Mouse (Mus musculus) fibroblast of lung, adult 2 months (primary cell): ENCODE measurements around the gene Prx.

Experiments used
- DNase-seq: peaks from one replicate; pipeline ENCODE4 v3.0.0-alpha.2; 2011; ENCODE audit warnings: low read depth

Gene Prx

GRCm38 (mm10) chr7:27523805-27524204 is 24.7 kb downstream of the Prx start:
- DNase-seq, result no peak

- DNase-seq, result peak; percentile 48
Observed at GRCm38 (mm10) chr7:27526039-27526827, 27.1 kb downstream of the Prx start.

GRCm38 (mm10) chr7:27529070-27529469 is 29.9 kb downstream of the Prx start:
- DNase-seq, result no peak

GRCm38 (mm10) chr7:27530937-27531336 is 31.8 kb downstream of the Prx start:
- DNase-seq, result no peak

- DNase-seq, result no peak
Observed at GRCm38 (mm10) chr7:27531707-27532106, 32.6 kb downstream of the Prx start.

- no peak for DNase-seq
Observed at GRCm38 (mm10) chr7:27532480-27533050, 33.4 kb downstream of the Prx start.

- no peak for DNase-seq
Observed at GRCm38 (mm10) chr7:27535386-27535785, 36.3 kb downstream of the Prx start.

GRCm38 (mm10) chr7:27536618-27537017 is 37.5 kb downstream of the Prx start:
- no peak for DNase-seq

- DNase-seq, result no peak
Observed at GRCm38 (mm10) chr7:27537998-27538397, 38.9 kb downstream of the Prx start.

GRCm38 (mm10) chr7:27538797-27539196 is 39.7 kb downstream of the Prx start:
- no peak for DNase-seq

- DNase-seq, result no peak
Observed at GRCm38 (mm10) chr7:27540521-27540920, 41.4 kb downstream of the Prx start.

- DNase-seq, result no peak
Observed at GRCm38 (mm10) chr7:27540935-27541334, 41.8 kb downstream of the Prx start.

- no peak for DNase-seq
Observed at GRCm38 (mm10) chr7:27541431-27541830, 42.3 kb downstream of the Prx start.

- no peak for DNase-seq
Observed at GRCm38 (mm10) chr7:27541922-27542321, 42.8 kb downstream of the Prx start.

- DNase-seq, result peak; percentile 49
Observed at GRCm38 (mm10) chr7:27542392-27543033, 43.4 kb downstream of the Prx start.

- no peak for DNase-seq
Observed at GRCm38 (mm10) chr7:27543065-27543464, 43.9 kb downstream of the Prx start.

GRCm38 (mm10) chr7:27543851-27544250 is 44.7 kb downstream of the Prx start:
- no peak for DNase-seq

- no peak for DNase-seq
Observed at GRCm38 (mm10) chr7:27544675-27545370, 45.7 kb downstream of the Prx start.

- DNase-seq, result no peak
Observed at GRCm38 (mm10) chr7:27549597-27549996, 50.5 kb downstream of the Prx start.

- no peak for DNase-seq
Observed at GRCm38 (mm10) chr7:27552070-27552469, 52.9 kb downstream of the Prx start.

GRCm38 (mm10) chr7:27552931-27553513 is 53.9 kb downstream of the Prx start, which contains the start of the genes Pld3 and 2310022A10Rik:
Pld3 (minus strand) TSS chr7:27553218.
2310022A10Rik (plus strand) TSS chr7:27553233.
- DNase-seq, result peak; percentile 93

GRCm38 (mm10) chr7:27560291-27560887 is 61.3 kb downstream of the Prx start:
- no peak for DNase-seq
